ENCODE assay signal across 9 mouse cellular contexts in genomic region chr8:83592682-83593081, GRCm38 (mm10). TPM values are rescaled to one million over a fixed set of nuclear protein-coding genes. Genes with fewer than 3 reads are reported as not detected.
DNase-seq lines count a peak whose midpoint lies in the region; TF ChIP-seq lines count a peak whose summit lies in the region.
"Had no signal": no experiment of that assay in that cellular context is flagged by ENCODE, and none has a peak within 500 bp of the region (broad histone marks: within the 10 kb centered on the region; RNA-seq: fewer than 3 reads in every experiment).

No protein-coding gene starts in this region.

- H3K4me1 ChIP-seq in CH12.LX (ENCODE audit: control insufficient read depth in 1 of 2, insufficient read depth in 2 of 2), result peaks cover 4 to 22% of the 10 kb centered on the region in 2 experiments; a peak in 3 of 4 replicates
- H3K4me1 ChIP-seq in hindbrain, embryonic 10.5 days (replicated peaks), result peaks cover 41% of the 10 kb centered on the region
- H3K4me1 ChIP-seq in midbrain, embryonic 10.5 days, result peaks cover 32% of the 10 kb centered on the region

- peak; percentile 26 for DNase-seq in cerebellum, adult 11-12 months
- DNase-seq in cerebellum, postnatal 36 days, result no peak
- no peak for DNase-seq in CH12.LX (ENCODE audit: extremely low read depth)
- DNase-seq in hindbrain, embryonic 10.5 days (ENCODE audit: low spot score), result no peak
- DNase-seq in midbrain, embryonic 10.5 days (ENCODE audit: low spot score), result no peak
- no peak for DNase-seq in thymus, postnatal 25 days
- DNase-seq in urinary bladder, postnatal 25 days (ENCODE audit: low spot score), result no peak
- DNase-seq in adrenal gland, adult 18-20 months (ENCODE audit: low spot score in 2 of 2), result no peak

- TF ChIP-seq CTCF in CH12.LX (conservative IDR thresholded peaks at IDR 0.05 in 1 of 2, IDR thresholded peaks at IDR 0.05 in 1 of 2; ENCODE audit: low read depth in 2 of 2, low read length in 2 of 2), result no peak

- no peak for TF ChIP-seq RAD21 in CH12.LX (IDR thresholded peaks at IDR 0.05; ENCODE audit: low read depth, low read length)

- TF ChIP-seq POLR2A in CH12.LX (IDR thresholded peaks at IDR 0.05; ENCODE audit: low read depth, low read length), result no peak

- H3K9me3 ChIP-seq in CH12.LX (replicated peaks; ENCODE audit: low read length), result no peaks in the 10 kb centered on the region
- no peaks in the 10 kb centered on the region for H3K9me3 ChIP-seq in hindbrain, embryonic 10.5 days
- H3K9me3 ChIP-seq in midbrain, embryonic 10.5 days (replicated peaks), result no peaks in the 10 kb centered on the region

- in situ Hi-C loops in CH12.LX (cut with MboI; ENCODE audit: low pct_ligation_motif_present, low pct_unique_long_range_greater_than_20kb, low sequenced_read_pairs), result no loop called here

- peaks cover 33% of the 10 kb centered on the region for H3K79me2 ChIP-seq in CH12.LX (replicated peaks; ENCODE audit: control insufficient read depth, extremely low read depth, insufficient read depth, poor library complexity, severe bottlenecking)

- no peaks in the 10 kb centered on the region for H3K27me3 ChIP-seq in CH12.LX (replicated peaks)
- H3K27me3 ChIP-seq in hindbrain, embryonic 10.5 days (ENCODE audit: insufficient read depth, poor library complexity, severe bottlenecking), result no peaks in the 10 kb centered on the region
- H3K27me3 ChIP-seq in midbrain, embryonic 10.5 days (ENCODE audit: low read depth, poor library complexity, severe bottlenecking), result no peaks in the 10 kb centered on the region

- peak overlapping the region in 1 of 3 experiments; percentile 87 for H3K4me3 ChIP-seq in CH12.LX (replicated peaks in 1 of 3; ENCODE audit: low read depth in 2 of 3, low read length in 2 of 3, poor library complexity in 1 of 3)
- peak overlapping the region; percentile 90 for H3K4me3 ChIP-seq in hindbrain, embryonic 10.5 days
- H3K4me3 ChIP-seq in midbrain, embryonic 10.5 days, result peak overlapping the region; percentile 82

- 78% methylated on average over 3 of the region's 3 CpGs for WGBS in hindbrain, embryonic 10.5 days
- WGBS in midbrain, embryonic 10.5 days, result 79% methylated on average over 3 of the region's 3 CpGs

- TF ChIP-seq EP300 in CH12.LX (IDR thresholded peaks at IDR 0.05; ENCODE audit: low read length), result no peak

- H3K9ac ChIP-seq in CH12.LX (ENCODE audit: insufficient read depth, low read depth), result peak overlapping the region; percentile 81; the same call in 1 of the 2 replicates

- H3K36me3 ChIP-seq in CH12.LX (replicated peaks in 1 of 2; ENCODE audit: control insufficient read depth in 1 of 2, insufficient read depth in 1 of 2, low read length in 1 of 2), result peaks cover 5 to 44% of the 10 kb centered on the region in 2 experiments
- H3K36me3 ChIP-seq in hindbrain, embryonic 10.5 days, result peaks cover 46% of the 10 kb centered on the region
- H3K36me3 ChIP-seq in midbrain, embryonic 10.5 days, result peaks cover 43% of the 10 kb centered on the region

- H3K27ac ChIP-seq in CH12.LX (ENCODE audit: insufficient read depth, low read depth), result no peak overlapping the region
- peak overlapping the region; percentile 31; the same call in 1 of the 2 replicates for H3K27ac ChIP-seq in hindbrain, embryonic 10.5 days
- peak overlapping the region; percentile 57 for H3K27ac ChIP-seq in midbrain, embryonic 10.5 days (replicated peaks)

- peak overlapping the region; percentile 30; the same call in 1 of the 2 replicates for H3K4me2 ChIP-seq in CH12.LX (ENCODE audit: insufficient read depth, low read depth, poor library complexity, severe bottlenecking)

- dilution Hi-C loops in CH12.LX (cut with MboI; ENCODE audit: extremely low pct_ligation_motif_present, extremely low pct_unique_long_range_greater_than_20kb, low sequenced_read_pairs), result no loop called here

TF ChIP-seq in CH12.LX, 34 proteins besides CTCF, POLR2A, EP300 and RAD21:
- TF ChIP-seq SMC3 (IDR thresholded peaks at IDR 0.05; ENCODE audit: low read depth, low read length), result no peak
- no peak for TF ChIP-seq TCF12 (IDR thresholded peaks at IDR 0.05; ENCODE audit: low read depth, low read length)
- TF ChIP-seq CHD2 (IDR thresholded peaks at IDR 0.05; ENCODE audit: low read length), result no peak
- no peak for TF ChIP-seq USF1 (IDR thresholded peaks at IDR 0.05; ENCODE audit: low read depth, low read length)
- no peak for TF ChIP-seq BHLHE40 (IDR thresholded peaks at IDR 0.05; ENCODE audit: low read depth, low read length)
- no peak for TF ChIP-seq CHD1 (IDR thresholded peaks at IDR 0.05; ENCODE audit: low read depth, low read length)
- no peak for TF ChIP-seq MXI1 (IDR thresholded peaks at IDR 0.05; ENCODE audit: low read depth, low read length)
- no peak for TF ChIP-seq MAZ (IDR thresholded peaks at IDR 0.05; ENCODE audit: low read depth, low read length)
- no peak for TF ChIP-seq ELF1 (IDR thresholded peaks at IDR 0.05; ENCODE audit: low read depth, low read length)

RNA-seq across cellular contexts. Expression of gene Tecr, which starts 15.1 kb away (rescaled TPM):
- total RNA-seq in CH12.LX (2012; rRNA removed), result 130 and 171 TPM in 2 replicates
- 95.9 and 111 TPM in 2 replicates for total RNA-seq in CH12.LX (2014; rRNA removed)
- polyA plus RNA-seq in CH12.LX (2012; ENCODE audit: insufficient read length, low read depth), result 199 and 209 TPM in 2 replicates
- 714 and 783 TPM in 2 replicates for polyA plus RNA-seq in hindbrain, embryonic 10.5 days (2016; fragmentation: Nextera tagmentation; extraction: Ambion mirVana)
- polyA plus RNA-seq in midbrain, embryonic 10.5 days (2016; fragmentation: Nextera tagmentation; extraction: Ambion mirVana), result 740 and 757 TPM in 2 replicates
- total RNA-seq in adrenal gland, adult 18-20 months (2021), result 100 to 1,000 TPM; 498 to 523 TPM

RNA-seq across cellular contexts. Expression of gene Dnajb1, which starts 15.3 kb away (rescaled TPM):
- total RNA-seq in CH12.LX (2012; rRNA removed), result 24.9 and 32.0 TPM in 2 replicates
- total RNA-seq in CH12.LX (2014; rRNA removed), result 29.5 and 30.7 TPM in 2 replicates
- 30.5 and 30.9 TPM in 2 replicates for polyA plus RNA-seq in CH12.LX (2012; ENCODE audit: insufficient read length, low read depth)
- 71.9 and 84.2 TPM in 2 replicates for polyA plus RNA-seq in hindbrain, embryonic 10.5 days (2016; fragmentation: Nextera tagmentation; extraction: Ambion mirVana)
- polyA plus RNA-seq in midbrain, embryonic 10.5 days (2016; fragmentation: Nextera tagmentation; extraction: Ambion mirVana), result 73.3 and 85.7 TPM in 2 replicates
- total RNA-seq in adrenal gland, adult 18-20 months (2021), result 10 to 100 TPM; 75.9 to 83.0 TPM

RNA-seq across cellular contexts. Expression of gene Ndufb7, which starts 26.2 kb away (rescaled TPM):
- total RNA-seq in CH12.LX (2012; rRNA removed) (316 and 331 TPM in 2 replicates), CH12.LX (2014; rRNA removed) (213 and 223 TPM in 2 replicates)
- 144 and 202 TPM in 2 replicates for polyA plus RNA-seq in CH12.LX (2012; ENCODE audit: insufficient read length, low read depth)
- 359 and 398 TPM in 2 replicates for polyA plus RNA-seq in hindbrain, embryonic 10.5 days (2016; fragmentation: Nextera tagmentation; extraction: Ambion mirVana)
- polyA plus RNA-seq in midbrain, embryonic 10.5 days (2016; fragmentation: Nextera tagmentation; extraction: Ambion mirVana), result 354 and 369 TPM in 2 replicates
- 100 to 1,000 TPM; 220 to 282 TPM for total RNA-seq in adrenal gland, adult 18-20 months (2021)

RNA-seq across cellular contexts. Expression of gene Olfr370, which starts 57.1 kb away (rescaled TPM):
- not detected in 2 replicates for total RNA-seq in CH12.LX (2012; rRNA removed)
- total RNA-seq in CH12.LX (2014; rRNA removed), result not detected in 2 replicates
- 0.10 TPM in 1 of 2 replicates, not detected in the other for polyA plus RNA-seq in CH12.LX (2012; ENCODE audit: insufficient read length, low read depth)
- 0.10 and 0.16 TPM in 2 replicates for polyA plus RNA-seq in hindbrain, embryonic 10.5 days (2016; fragmentation: Nextera tagmentation; extraction: Ambion mirVana)
- polyA plus RNA-seq in midbrain, embryonic 10.5 days (2016; fragmentation: Nextera tagmentation; extraction: Ambion mirVana), result not detected in 2 replicates
- total RNA-seq in adrenal gland, adult 18-20 months (2021), result not detected
- total RNA-seq: liver, adult 2 months had no signal
- polyA plus RNA-seq: liver, adult 2 months had no signal

RNA-seq across cellular contexts. Expression of gene Gipc1, which starts 59.8 kb away (rescaled TPM):
- 21.2 and 25.8 TPM in 2 replicates for total RNA-seq in CH12.LX (2012; rRNA removed)
- 21.0 and 24.4 TPM in 2 replicates for total RNA-seq in CH12.LX (2014; rRNA removed)
- polyA plus RNA-seq in CH12.LX (2012; ENCODE audit: insufficient read length, low read depth), result 22.6 and 24.2 TPM in 2 replicates
- polyA plus RNA-seq in hindbrain, embryonic 10.5 days (2016; fragmentation: Nextera tagmentation; extraction: Ambion mirVana), result 221 and 240 TPM in 2 replicates
- polyA plus RNA-seq in midbrain, embryonic 10.5 days (2016; fragmentation: Nextera tagmentation; extraction: Ambion mirVana), result 233 and 242 TPM in 2 replicates
- 10 to 100 TPM; 26.2 to 29.8 TPM for total RNA-seq in adrenal gland, adult 18-20 months (2021)
